Mouse (Mus musculus) forebrain, embryonic 14.5 days (tissue): Measurements from ENCODE around the gene Vnn1. TPM values are rescaled to one million over a fixed set of nuclear protein-coding genes. Genes with fewer than 3 reads are reported as not detected.

Experiments
- ATAC-seq: fragments of 200-750 bp; cut with Nextera tagmentation; 2 replicates; pipeline ENCODE4 v1.8.0; 2017; ENCODE audit warnings: mild to moderate bottlenecking, moderate library complexity
- DNase-seq: peaks from one replicate; pipeline ENCODE4 v3.0.0-alpha.2; 2015; ENCODE audit warnings: low spot score
- H3K27ac ChIP-seq: fragments of 300-500 bp; sonication (generic); 2 replicates; pipeline ENCODE4 v1.5.1; 2014; ENCODE audit warnings: low read depth, mild to moderate bottlenecking, control low read depth, low read length, moderate library complexity
- H3K27me3 ChIP-seq: fragments of 300-500 bp; sonication (generic); replicated peaks from 2 replicates; pipeline ENCODE4 v1.6.1; 2014; ENCODE audit warnings: low read length, control low read depth, mixed read lengths; ENCODE audit not compliant: control insufficient read depth, insufficient read depth
- H3K36me3 ChIP-seq: fragments of 300-500 bp; sonication (generic); 2 replicates; pipeline ENCODE4 v1.6.1; 2014; ENCODE audit warnings: low read length, control low read depth; ENCODE audit not compliant: control insufficient read depth, insufficient read depth
- H3K4me1 ChIP-seq: fragments of 300-500 bp; sonication (generic); 2 replicates; pipeline ENCODE4 v1.6.1; 2014; ENCODE audit warnings: antibody characterized with exemption, low read length, control low read depth; ENCODE audit not compliant: control insufficient read depth, insufficient read depth
- H3K4me2 ChIP-seq: fragments of 300-500 bp; sonication (generic); 2 replicates; pipeline ENCODE4 v1.6.1; 2014; ENCODE audit warnings: mild to moderate bottlenecking, control low read depth, low read length
- H3K4me3 ChIP-seq: fragments of 300-500 bp; sonication (generic); 2 replicates; pipeline ENCODE4 v1.5.1; 2014; ENCODE audit warnings: low read depth, low read length, control low read depth
- H3K9ac ChIP-seq: fragments of 300-500 bp; sonication (generic); 2 replicates; pipeline ENCODE4 v1.6.1; 2014; ENCODE audit warnings: mild to moderate bottlenecking, low read length, control low read depth, moderate library complexity
- H3K9me3 ChIP-seq: fragments of 300-500 bp; sonication (generic); replicated peaks from 2 replicates; pipeline ENCODE4 v1.6.1; 2016; ENCODE audit warnings: low read length, control low read depth, mixed read lengths; ENCODE audit not compliant: control insufficient read depth
- WGBS: fragments of 180-500 bp; shearing (Covaris S2); extraction: QIAGEN DNeasy Blood & Tissue Kit; methylation state at CpG from one replicate; pipeline ENCODE4 v1.1.7; 2014; 5-methylcytosine and 5-hydroxymethylcytosine counted together
- polyA plus RNA-seq: library from polyadenylated mRNA; unstranded; fragments of >200 nt; fragmentation: Nextera tagmentation; extraction: Ambion mirVana; gene quantifications from 2 replicates; pipeline ENCODE4 v1.2.1, GENCODE M21; 2014

The Vnn1 gene
- polyA plus RNA-seq, 1 experiment from 2014 or later = 0.23 TPM

- H3K27me3 ChIP-seq = no peaks in the 10 kb centered on the region
- no peak overlapping the region for H3K4me3 ChIP-seq
- no peaks in the 10 kb centered on the region for H3K4me1 ChIP-seq
- peak; percentile 24 for DNase-seq
- no peak overlapping the region for H3K9ac ChIP-seq
- H3K4me2 ChIP-seq = no peak overlapping the region
- no peak for ATAC-seq
- WGBS = 50% methylated on average over 7 of the region's 7 CpGs
- no peaks in the 10 kb centered on the region for H3K36me3 ChIP-seq
- no peak overlapping the region for H3K27ac ChIP-seq
- no peaks in the 10 kb centered on the region for H3K9me3 ChIP-seq
Measured at GRCm38 (mm10) chr10:23948026-23948425, 53.5 kb downstream of the Vnn1 start.

- ATAC-seq (no peak), DNase-seq (no peak)
- Histone ChIP-seq H3K9ac (no peak within 1 kb of the TSS), H3K36me3 (no peaks in the 10 kb centered on the region), H3K27me3 (no peaks in the 10 kb centered on the region), H3K4me3 (no peak within 1 kb of the TSS), H3K4me2 (no peak within 1 kb of the TSS), H3K27ac (no peak within 1 kb of the TSS), H3K9me3 (no peaks in the 10 kb centered on the region), H3K4me1 (no peaks in the 10 kb centered on the region)
- 86% methylated on average over 16 of the region's 16 CpGs for WGBS
Measured at GRCm38 (mm10) chr10:23949508-23950005, 55.1 kb downstream of the Vnn1 start, which contains the start of gene Taar3. Gene Taar3, plus strand, starts transcription at chr10:23949558.

GRCm38 (mm10) chr10:23951714-23952113 lies 57.2 kb downstream of the Vnn1 start:
- Histone ChIP-seq H3K27ac (no peak overlapping the region), H3K27me3 (no peaks in the 10 kb centered on the region), H3K36me3 (no peaks in the 10 kb centered on the region), H3K4me3 (no peak overlapping the region), H3K4me1 (no peaks in the 10 kb centered on the region), H3K9ac (no peak overlapping the region), H3K4me2 (no peak overlapping the region), H3K9me3 (no peaks in the 10 kb centered on the region)
- WGBS = 88% methylated on average over 6 of the region's 6 CpGs
- ATAC-seq (no peak), DNase-seq (no peak)

Other genes starting within 250 kb of the Vnn1 start
- gene Rps12, start 107.4 kb upstream of the Vnn1 start, polyA plus RNA-seq = 143 and 176 TPM in 2 replicates
- 19.5 and 22.2 TPM in 2 replicates for gene Slc18b1, start 97.7 kb upstream of the Vnn1 start, polyA plus RNA-seq
- gene Vnn3, start 43.2 kb upstream of the Vnn1 start, polyA plus RNA-seq = 0.11 TPM in 1 of 2 replicates, not detected in the other
- not detected in 2 replicates for gene Taar1, start 25.7 kb downstream of the Vnn1 start, polyA plus RNA-seq
- not detected in 2 replicates for gene Taar2, start 43.9 kb downstream of the Vnn1 start, polyA plus RNA-seq
- gene Taar3, start 54.9 kb downstream of the Vnn1 start, polyA plus RNA-seq = not detected in 2 replicates
- 0.28 TPM in 1 of 2 replicates, not detected in the other for gene Taar4, start 65.8 kb downstream of the Vnn1 start, polyA plus RNA-seq
- gene Taar5, start 76.0 kb downstream of the Vnn1 start, polyA plus RNA-seq = not detected in 2 replicates
- not detected in 2 replicates for gene Taar6, start 91.0 kb downstream of the Vnn1 start, polyA plus RNA-seq
- gene Taar7a, start 98.8 kb downstream of the Vnn1 start, polyA plus RNA-seq = not detected in 2 replicates
- gene Taar7b, start 105.3 kb downstream of the Vnn1 start, polyA plus RNA-seq = not detected in 2 replicates
- gene Taar7d, start 132.5 kb downstream of the Vnn1 start, polyA plus RNA-seq = not detected in 2 replicates
- gene Taar7e, start 142.9 kb downstream of the Vnn1 start, polyA plus RNA-seq = not detected in 2 replicates
- not detected in 2 replicates for gene Taar7f, start 154.8 kb downstream of the Vnn1 start, polyA plus RNA-seq
- not detected in 2 replicates for gene Taar8a, start 181.8 kb downstream of the Vnn1 start, polyA plus RNA-seq
- gene Taar8b, start 197.6 kb downstream of the Vnn1 start, polyA plus RNA-seq = not detected in 2 replicates
- not detected in 2 replicates for gene Taar8c, start 207.2 kb downstream of the Vnn1 start, polyA plus RNA-seq
- gene Taar9, start 214.8 kb downstream of the Vnn1 start, polyA plus RNA-seq = not detected in 2 replicates